10 mouse cellular contexts compared by ENCODE assay signal in the genomic region with DNA sequence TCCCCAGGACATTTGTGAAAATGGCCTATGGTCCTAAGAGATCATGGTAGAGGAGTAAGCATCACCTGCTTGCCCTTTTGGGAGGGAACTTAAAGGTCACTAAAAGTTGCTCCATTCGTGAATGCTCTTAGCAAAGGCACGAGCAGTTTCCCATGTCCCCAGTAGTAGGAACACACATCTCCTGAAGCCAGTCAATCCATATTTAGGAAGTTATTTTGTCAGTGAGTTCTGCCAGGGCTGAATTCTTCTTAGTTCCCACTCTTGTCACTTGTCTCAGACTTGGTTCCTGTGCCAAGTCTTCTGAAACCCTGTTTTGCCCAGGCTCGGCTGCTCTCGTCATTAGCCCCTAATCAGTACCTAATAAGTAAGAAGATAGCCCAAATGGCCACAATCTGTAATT.
"Had no signal": no experiment of that assay in that cellular context is flagged by ENCODE, and none has a peak within 500 bp of the region (broad histone marks: within the 10 kb centered on the region; RNA-seq: fewer than 3 reads in every experiment).

No protein-coding gene starts in this region.

- H3K27me3 ChIP-seq: midbrain, embryonic 13.5 days; stomach, embryonic 15.5 days had no signal

- H3K9me3 ChIP-seq: limb, embryonic 10.5 days; stomach, embryonic 15.5 days had no signal

- H3K4me1 ChIP-seq: limb, embryonic 10.5 days; stomach, embryonic 15.5 days had no signal

- H3K4me2 ChIP-seq: midbrain, embryonic 13.5 days; stomach, embryonic 15.5 days had no signal

- H3K36me3 ChIP-seq: limb, embryonic 10.5 days; midbrain, embryonic 13.5 days; stomach, embryonic 15.5 days had no signal

- H3K27ac ChIP-seq: left cerebral cortex, adult 2 months; limb, embryonic 10.5 days; liver, embryonic 14.5 days; midbrain, embryonic 13.5 days; stomach, embryonic 15.5 days had no signal

- H3K9ac ChIP-seq: liver, embryonic 14.5 days; midbrain, embryonic 13.5 days; stomach, embryonic 15.5 days had no signal

- H3K4me3 ChIP-seq: left cerebral cortex, adult 2 months; limb, embryonic 10.5 days; midbrain, embryonic 13.5 days; stomach, embryonic 15.5 days had no signal

- ATAC-seq: midbrain, embryonic 13.5 days had no signal

- DNase-seq: kidney, adult 8-10 months; kidney, postnatal 25 days; lung, adult 2 months; right cerebral cortex, postnatal 14 days; thymus, postnatal 4 days had no signal
